Mouse (Mus musculus): Measurements from ENCODE around the gene Adar. TPM values are rescaled to one million over a fixed set of nuclear protein-coding genes. Genes with fewer than 3 reads are reported as not detected.

Gene Adar
- polyA plus RNA-seq, 1 experiment from 2014 or later: 15.0 TPM

DNA sequence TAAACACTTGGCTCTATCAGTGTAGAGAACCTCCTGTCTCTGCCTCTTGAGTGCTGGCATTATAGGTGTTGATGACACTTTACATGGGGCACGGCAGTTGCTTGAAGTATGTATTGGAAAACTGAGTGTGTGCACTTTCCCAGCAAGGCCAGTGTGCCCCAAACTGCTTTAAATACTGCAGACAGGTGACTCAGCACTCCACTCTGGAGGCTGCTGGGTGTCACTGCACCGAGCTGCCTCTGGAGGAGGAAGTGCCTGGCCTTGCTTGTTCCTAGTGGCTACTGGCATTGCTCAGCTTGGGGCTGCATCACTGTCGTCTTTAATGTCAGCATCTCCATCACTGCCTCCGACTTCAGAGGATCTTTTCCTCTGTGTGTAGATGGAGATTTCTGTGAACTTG lies 12.2 kb downstream of the Adar start:
- peaks cover 5% of the 10 kb centered on the region for H3K4me1 ChIP-seq (ENCODE audit: control insufficient read depth, insufficient read depth, low read length)
- H3K4me2 ChIP-seq (replicated peaks; ENCODE audit: low read depth, low read length): no peak overlapping the region
- no peak; the same call in 1 of the 2 replicates for ATAC-seq (ENCODE audit: low FRiP score, low TSS enrichment)
- WGBS: 25% methylated on average over 4 of the region's 4 CpGs
- no peaks in the 10 kb centered on the region for H3K36me3 ChIP-seq (ENCODE audit: control insufficient read depth, insufficient read depth, low read length)
- H3K9ac ChIP-seq (ENCODE audit: low read depth, low read length): no peak overlapping the region
- no peak overlapping the region for H3K4me3 ChIP-seq (ENCODE audit: low read length)
- no peak overlapping the region for H3K27ac ChIP-seq (ENCODE audit: low read depth, low read length)
- H3K9me3 ChIP-seq (ENCODE audit: control insufficient read depth, low read length): no peaks in the 10 kb centered on the region
- H3K27me3 ChIP-seq (ENCODE audit: control insufficient read depth, insufficient read depth, low read length): no peaks in the 10 kb centered on the region

GRCm38 (mm10) chr3:89728848-89729247 lies 14.0 kb downstream of the Adar start:
- no peak for ATAC-seq (ENCODE audit: low FRiP score, low TSS enrichment)
- no peak overlapping the region for H3K27ac ChIP-seq (ENCODE audit: low read depth, low read length)
- no peaks in the 10 kb centered on the region for H3K9me3 ChIP-seq (ENCODE audit: control insufficient read depth, low read length)
- no peak overlapping the region for H3K9ac ChIP-seq (ENCODE audit: low read depth, low read length)
- no peaks in the 10 kb centered on the region for H3K27me3 ChIP-seq (ENCODE audit: control insufficient read depth, insufficient read depth, low read length)
- H3K36me3 ChIP-seq (ENCODE audit: control insufficient read depth, insufficient read depth, low read length): no peaks in the 10 kb centered on the region
- H3K4me1 ChIP-seq (ENCODE audit: control insufficient read depth, insufficient read depth, low read length): peaks cover 5% of the 10 kb centered on the region
- no peak overlapping the region for H3K4me3 ChIP-seq (ENCODE audit: low read length)
- H3K4me2 ChIP-seq (replicated peaks; ENCODE audit: low read depth, low read length): no peak overlapping the region
- 78% methylated on average over 2 of the region's 2 CpGs for whole genome bisulfite sequencing

DNA sequence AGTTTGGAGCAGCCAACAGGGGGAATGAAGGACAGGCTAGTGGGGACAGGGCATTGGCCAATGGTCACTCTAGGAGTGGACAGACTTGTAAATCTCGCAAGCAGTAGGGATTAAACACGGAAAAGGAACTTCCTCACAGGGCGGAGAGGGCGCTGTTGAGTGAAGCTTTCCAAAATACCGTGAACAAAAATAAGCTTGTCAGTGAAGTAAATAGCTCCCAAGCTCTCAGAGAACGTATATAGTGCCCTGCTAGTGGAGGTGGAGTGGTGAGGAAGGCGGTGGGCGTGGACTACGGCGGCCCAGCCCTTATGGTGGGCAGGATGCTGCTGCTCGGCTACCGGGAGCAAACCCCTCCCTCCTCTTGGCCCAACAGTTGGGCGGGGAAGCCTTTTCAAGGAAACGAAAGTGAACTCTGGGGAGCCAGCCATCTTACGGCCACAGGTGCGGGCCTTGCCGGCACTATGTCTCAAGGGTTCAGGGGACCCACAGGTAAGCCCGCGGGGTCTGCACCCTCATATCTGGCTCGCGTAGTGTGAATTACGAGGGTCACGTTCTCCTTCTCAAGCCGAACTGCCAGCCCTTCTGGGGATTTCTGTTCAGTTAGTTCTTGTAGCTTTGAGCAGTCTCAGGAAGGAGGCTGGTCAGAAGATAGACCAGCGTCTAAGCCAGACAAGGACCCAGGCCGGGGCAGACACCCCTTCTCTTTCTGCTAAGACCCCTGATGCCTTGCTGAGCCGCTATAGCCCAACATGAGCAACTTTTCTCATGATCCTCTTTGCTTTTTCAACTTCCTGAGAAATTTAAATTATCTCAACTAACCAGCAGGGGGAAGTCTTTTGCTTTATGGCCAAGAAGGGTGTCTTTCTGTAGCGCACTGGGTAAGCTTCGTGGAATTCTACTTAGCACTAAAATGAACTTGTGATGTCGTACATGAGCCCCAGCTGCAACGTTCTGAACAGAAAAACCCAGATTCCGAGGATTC lies 15.8 kb downstream of the Adar start:
- Histone ChIP-seq H3K4me3 (ENCODE audit: low read length) (peak overlapping the region; percentile 74), H3K27me3 (ENCODE audit: control insufficient read depth, insufficient read depth, low read length) (no peaks in the 10 kb centered on the region), H3K4me1 (ENCODE audit: control insufficient read depth, insufficient read depth, low read length) (peaks cover 5% of the 10 kb centered on the region), H3K9me3 (ENCODE audit: control insufficient read depth, low read length) (no peaks in the 10 kb centered on the region), H3K9ac (ENCODE audit: low read depth, low read length) (peak overlapping the region; percentile 63), H3K4me2 (replicated peaks; ENCODE audit: low read depth, low read length) (peak overlapping the region; percentile 78), H3K27ac (ENCODE audit: low read depth, low read length) (peak overlapping the region; percentile 47; the same call in 1 of the 2 replicates), H3K36me3 (ENCODE audit: control insufficient read depth, insufficient read depth, low read length) (peaks cover 2% of the 10 kb centered on the region; the same call in 1 of the 2 replicates)
- peak; percentile 94 for ATAC-seq (ENCODE audit: low FRiP score, low TSS enrichment)
- WGBS: 2% methylated on average over 32 of the region's 32 CpGs

DNA sequence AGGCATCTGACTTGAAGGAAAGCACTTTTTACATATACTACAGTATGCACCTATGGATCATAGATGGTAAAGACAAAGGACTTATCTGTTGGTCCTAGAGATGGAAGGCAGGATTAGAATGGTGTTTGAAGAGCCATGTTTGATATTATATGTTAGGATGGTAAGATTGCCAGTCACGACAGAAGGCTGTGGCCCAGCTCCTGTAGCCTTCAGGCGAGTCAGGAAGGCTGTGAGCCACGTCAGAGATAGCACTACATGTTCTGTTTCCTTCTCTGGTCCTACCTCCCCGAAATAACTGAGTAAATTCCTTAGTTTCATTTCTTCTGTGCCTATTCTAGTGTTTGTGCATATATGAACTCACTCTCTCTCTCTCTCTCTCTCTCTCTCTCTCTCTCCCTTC lies 17.3 kb downstream of the Adar start:
- WGBS: 83% methylated on average over 4 of the region's 4 CpGs
- peaks cover 4% of the 10 kb centered on the region for H3K36me3 ChIP-seq (ENCODE audit: control insufficient read depth, insufficient read depth, low read length)
- no peak overlapping the region for H3K4me3 ChIP-seq (ENCODE audit: low read length)
- H3K27me3 ChIP-seq (ENCODE audit: control insufficient read depth, insufficient read depth, low read length): no peaks in the 10 kb centered on the region
- ATAC-seq (ENCODE audit: low FRiP score, low TSS enrichment): no peak
- no peak overlapping the region for H3K9ac ChIP-seq (ENCODE audit: low read depth, low read length)
- H3K4me2 ChIP-seq (replicated peaks; ENCODE audit: low read depth, low read length): no peak overlapping the region
- no peak overlapping the region for H3K27ac ChIP-seq (ENCODE audit: low read depth, low read length)
- no peaks in the 10 kb centered on the region for H3K9me3 ChIP-seq (ENCODE audit: control insufficient read depth, low read length)
- H3K4me1 ChIP-seq (ENCODE audit: control insufficient read depth, insufficient read depth, low read length): peaks cover 5% of the 10 kb centered on the region

DNA sequence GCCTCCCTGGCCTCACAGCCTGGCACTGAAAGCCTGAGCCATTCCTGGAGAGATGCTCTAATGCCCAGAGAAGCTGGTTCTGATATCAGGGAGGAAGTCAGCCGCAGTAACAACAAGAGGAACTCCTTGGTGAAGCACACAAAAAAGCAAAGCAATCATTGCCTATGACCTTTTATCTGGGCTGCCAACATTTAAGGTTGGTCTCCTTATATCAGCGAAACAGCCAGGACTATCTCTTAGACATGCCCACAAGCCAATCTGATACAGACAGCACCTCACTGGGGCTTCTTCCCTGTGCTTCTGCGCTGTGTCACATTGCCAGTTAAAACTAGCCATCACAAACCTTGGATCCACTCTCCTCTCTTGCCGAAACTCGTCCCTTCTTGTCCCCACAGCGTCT lies 23.7 kb downstream of the Adar start:
- no peak overlapping the region for H3K4me3 ChIP-seq (ENCODE audit: low read length)
- H3K4me1 ChIP-seq (ENCODE audit: control insufficient read depth, insufficient read depth, low read length): no peaks in the 10 kb centered on the region
- WGBS: 94% methylated on average over 6 of the region's 6 CpGs
- H3K27ac ChIP-seq (ENCODE audit: low read depth, low read length): no peak overlapping the region
- no peaks in the 10 kb centered on the region for H3K9me3 ChIP-seq (ENCODE audit: control insufficient read depth, low read length)
- H3K9ac ChIP-seq (ENCODE audit: low read depth, low read length): no peak overlapping the region
- H3K36me3 ChIP-seq (ENCODE audit: control insufficient read depth, insufficient read depth, low read length): peaks cover 47% of the 10 kb centered on the region
- H3K27me3 ChIP-seq (ENCODE audit: control insufficient read depth, insufficient read depth, low read length): no peaks in the 10 kb centered on the region
- no peak for ATAC-seq (ENCODE audit: low FRiP score, low TSS enrichment)
- no peak overlapping the region for H3K4me2 ChIP-seq (replicated peaks; ENCODE audit: low read depth, low read length)

GRCm38 (mm10) chr3:89752307-89752706 lies 37.5 kb downstream of the Adar start:
- Histone ChIP-seq H3K27ac (ENCODE audit: low read depth, low read length) (no peak overlapping the region), H3K4me1 (ENCODE audit: control insufficient read depth, insufficient read depth, low read length) (no peaks in the 10 kb centered on the region; the same call in 1 of the 2 replicates), H3K4me3 (ENCODE audit: low read length) (no peak overlapping the region), H3K9me3 (ENCODE audit: control insufficient read depth, low read length) (no peaks in the 10 kb centered on the region), H3K27me3 (ENCODE audit: control insufficient read depth, insufficient read depth, low read length) (no peaks in the 10 kb centered on the region), H3K36me3 (ENCODE audit: control insufficient read depth, insufficient read depth, low read length) (peaks cover 37% of the 10 kb centered on the region), H3K4me2 (replicated peaks; ENCODE audit: low read depth, low read length) (no peak overlapping the region), H3K9ac (ENCODE audit: low read depth, low read length) (no peak overlapping the region)
- 33% methylated on average over 1 of the region's 1 CpGs for WGBS
- ATAC-seq (ENCODE audit: low FRiP score, low TSS enrichment): no peak

DNA sequence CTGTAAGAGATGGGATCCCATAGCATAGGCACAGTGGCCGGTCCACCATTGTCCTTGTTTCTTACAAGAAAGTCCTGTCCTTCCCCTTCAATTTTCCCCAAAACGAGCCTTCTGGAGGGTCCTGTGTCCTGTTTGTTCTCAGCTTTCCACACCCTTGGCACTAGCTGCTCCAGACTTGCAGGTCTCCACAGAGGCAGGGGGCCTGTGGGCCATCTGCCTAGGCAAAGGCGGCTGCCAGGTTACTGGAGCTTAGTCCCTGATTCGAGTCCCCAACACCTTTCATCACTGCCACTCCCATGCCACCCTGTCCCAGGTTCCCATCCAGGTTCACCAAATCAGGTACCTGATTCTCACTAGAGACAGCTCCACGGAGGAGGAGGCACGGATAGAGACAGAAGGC lies 40.5 kb downstream of the Adar start:
- Histone ChIP-seq H3K27me3 (ENCODE audit: control insufficient read depth, insufficient read depth, low read length) (no peaks in the 10 kb centered on the region), H3K9ac (ENCODE audit: low read depth, low read length) (no peak overlapping the region), H3K4me1 (ENCODE audit: control insufficient read depth, insufficient read depth, low read length) (no peaks in the 10 kb centered on the region; the same call in 1 of the 2 replicates), H3K4me2 (replicated peaks; ENCODE audit: low read depth, low read length) (no peak overlapping the region), H3K9me3 (ENCODE audit: control insufficient read depth, low read length) (no peaks in the 10 kb centered on the region), H3K36me3 (ENCODE audit: control insufficient read depth, insufficient read depth, low read length) (peaks cover 14% of the 10 kb centered on the region), H3K27ac (ENCODE audit: low read depth, low read length) (no peak overlapping the region), H3K4me3 (ENCODE audit: low read length) (no peak overlapping the region)
- WGBS: 70% methylated on average over 6 of the region's 6 CpGs
- ATAC-seq (ENCODE audit: low FRiP score, low TSS enrichment): no peak

GRCm38 (mm10) chr3:89757851-89758250 lies 43.0 kb downstream of the Adar start:
- Histone ChIP-seq H3K4me1 (ENCODE audit: control insufficient read depth, insufficient read depth, low read length) (no peaks in the 10 kb centered on the region), H3K27ac (ENCODE audit: low read depth, low read length) (no peak overlapping the region), H3K36me3 (ENCODE audit: control insufficient read depth, insufficient read depth, low read length) (no peaks in the 10 kb centered on the region), H3K9ac (ENCODE audit: low read depth, low read length) (no peak overlapping the region), H3K4me3 (ENCODE audit: low read length) (no peak overlapping the region), H3K9me3 (ENCODE audit: control insufficient read depth, low read length) (no peaks in the 10 kb centered on the region), H3K27me3 (ENCODE audit: control insufficient read depth, insufficient read depth, low read length) (no peaks in the 10 kb centered on the region), H3K4me2 (replicated peaks; ENCODE audit: low read depth, low read length) (no peak overlapping the region)
- ATAC-seq (ENCODE audit: low FRiP score, low TSS enrichment): no peak
- WGBS: 68% methylated on average over 2 of the region's 2 CpGs

DNA sequence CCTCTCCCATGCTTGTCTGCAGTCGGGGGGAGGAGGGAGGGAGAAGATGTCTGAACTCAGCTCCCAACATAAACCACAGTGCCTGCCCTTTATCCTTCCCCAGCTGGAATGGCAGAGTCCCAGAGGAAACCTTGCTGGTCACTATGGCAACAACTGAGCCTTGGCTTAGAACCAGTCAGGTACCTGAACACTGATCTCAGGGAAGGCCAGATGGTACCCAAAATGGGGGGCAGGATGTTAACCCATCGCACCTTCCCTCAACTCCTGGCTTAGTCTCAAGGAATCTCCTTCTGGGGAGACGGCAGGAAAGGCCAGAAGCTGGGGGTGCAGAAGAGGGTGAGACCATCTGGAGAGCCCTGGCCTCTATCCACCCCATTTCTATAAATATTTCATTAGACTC lies 45.0 kb downstream of the Adar start:
- no peak for ATAC-seq (ENCODE audit: low FRiP score, low TSS enrichment)
- Histone ChIP-seq H3K4me1 (ENCODE audit: control insufficient read depth, insufficient read depth, low read length) (peaks cover 3% of the 10 kb centered on the region; the same call in 1 of the 2 replicates), H3K4me2 (replicated peaks; ENCODE audit: low read depth, low read length) (no peak overlapping the region), H3K27me3 (ENCODE audit: control insufficient read depth, insufficient read depth, low read length) (peaks cover 3% of the 10 kb centered on the region; the same call in 1 of the 2 replicates), H3K4me3 (ENCODE audit: low read length) (no peak overlapping the region), H3K9ac (ENCODE audit: low read depth, low read length) (no peak overlapping the region), H3K36me3 (ENCODE audit: control insufficient read depth, insufficient read depth, low read length) (no peaks in the 10 kb centered on the region), H3K27ac (ENCODE audit: low read depth, low read length) (no peak overlapping the region), H3K9me3 (ENCODE audit: control insufficient read depth, low read length) (no peaks in the 10 kb centered on the region)
- WGBS: 56% methylated on average over 3 of the region's 3 CpGs

All from kidney, embryonic 14.5 days (tissue).